Comparison of ENCODE assay signal across 42 mouse cellular contexts in genomic region chr5:28232101-28232500, GRCm38 (mm10). TPM values are rescaled to one million over a fixed set of nuclear protein-coding genes. Genes with fewer than 3 reads are reported as not detected.
"Had no signal": no experiment of that assay in that cellular context is flagged by ENCODE, and none has a peak within 500 bp of the region (broad histone marks: within the 10 kb centered on the region; RNA-seq: fewer than 3 reads in every experiment).

No protein-coding gene starts in this region.

- H3K4me1 ChIP-seq: limb, embryonic 12.5 days; limb, embryonic 13.5 days; liver, embryonic 12.5 days; liver, embryonic 13.5 days; liver, embryonic 15.5 days; lung, embryonic 15.5 days; neural tube, embryonic 12.5 days; neural tube, embryonic 13.5 days had no signal

- H3K9ac ChIP-seq: limb, embryonic 12.5 days; limb, embryonic 13.5 days; limb, embryonic 15.5 days; liver, embryonic 12.5 days; liver, embryonic 13.5 days; liver, embryonic 14.5 days; liver, embryonic 15.5 days; liver, postnatal 0 days; lung, embryonic 14.5 days; lung, embryonic 15.5 days; midbrain, embryonic 12.5 days; midbrain, embryonic 13.5 days; midbrain, embryonic 15.5 days; neural tube, embryonic 12.5 days; neural tube, embryonic 13.5 days had no signal

- H3K27me3 ChIP-seq: limb, embryonic 12.5 days; limb, embryonic 13.5 days; limb, embryonic 15.5 days; liver, embryonic 12.5 days; liver, embryonic 13.5 days; liver, embryonic 15.5 days; lung, embryonic 15.5 days; midbrain, embryonic 15.5 days; neural tube, embryonic 12.5 days; neural tube, embryonic 13.5 days had no signal

- H3K4me3 ChIP-seq: limb, embryonic 10.5 days; limb, embryonic 12.5 days; limb, embryonic 13.5 days; limb, embryonic 15.5 days; liver, embryonic 12.5 days; liver, embryonic 13.5 days; liver, embryonic 15.5 days; lung, embryonic 15.5 days; megakaryocyte, embryonic 14.5 days; midbrain, embryonic 10.5 days; midbrain, embryonic 12.5 days; midbrain, embryonic 13.5 days; midbrain, embryonic 15.5 days; myocyte; neural tube, embryonic 12.5 days; neural tube, embryonic 13.5 days had no signal

- H3K9me3 ChIP-seq: limb, embryonic 10.5 days; limb, embryonic 12.5 days; limb, embryonic 13.5 days; limb, embryonic 15.5 days; liver, embryonic 12.5 days; liver, embryonic 13.5 days; liver, embryonic 15.5 days; lung, embryonic 15.5 days; midbrain, embryonic 12.5 days; midbrain, embryonic 13.5 days; midbrain, embryonic 15.5 days; neural tube, embryonic 12.5 days; neural tube, embryonic 13.5 days had no signal

- H3K27ac ChIP-seq: limb, embryonic 10.5 days; limb, embryonic 12.5 days; limb, embryonic 13.5 days; limb, embryonic 15.5 days; liver, embryonic 12.5 days; liver, embryonic 13.5 days; liver, embryonic 14.5 days; liver, embryonic 15.5 days; lung, embryonic 15.5 days; macrophage; midbrain, embryonic 10.5 days; midbrain, embryonic 12.5 days; midbrain, embryonic 13.5 days; midbrain, embryonic 15.5 days; neural tube, embryonic 12.5 days; neural tube, embryonic 13.5 days had no signal

- ATAC-seq: liver, embryonic 12.5 days; liver, postnatal 0 days; lung, postnatal 0 days; midbrain, embryonic 13.5 days; midbrain, embryonic 15.5 days; midbrain, embryonic 16.5 days had no signal

- H3K4me2 ChIP-seq: limb, embryonic 12.5 days; limb, embryonic 13.5 days; limb, embryonic 15.5 days; liver, embryonic 11.5 days; liver, embryonic 12.5 days; liver, embryonic 13.5 days; liver, embryonic 15.5 days; lung, embryonic 14.5 days; lung, embryonic 15.5 days; midbrain, embryonic 11.5 days; midbrain, embryonic 12.5 days; midbrain, embryonic 13.5 days; midbrain, embryonic 15.5 days; neural tube, embryonic 12.5 days; neural tube, embryonic 13.5 days had no signal

- H3K36me3 ChIP-seq: limb, embryonic 10.5 days; limb, embryonic 12.5 days; limb, embryonic 13.5 days; limb, embryonic 15.5 days; liver, embryonic 12.5 days; liver, embryonic 13.5 days; liver, embryonic 15.5 days; lung, embryonic 15.5 days; midbrain, embryonic 12.5 days; midbrain, embryonic 13.5 days; midbrain, embryonic 15.5 days; neural tube, embryonic 12.5 days; neural tube, embryonic 13.5 days had no signal

- DNase-seq: left cerebral cortex, postnatal 4 days; liver; liver, embryonic 13.5 days; liver, postnatal 0 days; lung, adult 18-20 months; lung, adult 2 months; lung, embryonic 14.5 days; lung, postnatal 10 days; lung, postnatal 14 days; lung, postnatal 36 days; lung, postnatal 4 days; midbrain, embryonic 14.5 days had no signal

RNA-seq across cellular contexts. Expression of gene Cnpy1, which starts 13.5 kb away (rescaled TPM):
- total RNA-seq: left cerebral cortex, postnatal 25 days; left cerebral cortex, postnatal 36 days; megakaryocyte progenitor cell, adult 5-6 weeks; megakaryocyte, adult 5-6 weeks; megakaryocyte-erythroid progenitor cell, adult 5-6 weeks; monocyte, adult 5-6 weeks had no signal
- polyA plus RNA-seq: limb, embryonic 10.5 days; limb, embryonic 11.5 days; limb, embryonic 12.5 days; limb, embryonic 15.5 days; liver, adult 2 months; liver, embryonic 12.5 days; liver, embryonic 16.5 days; liver, postnatal 0 days; macrophage; myocyte had no signal
